Mouse (Mus musculus) CH12.LX (cell line): Measurements from ENCODE around the gene Aoc3. TPM values are rescaled to one million over a fixed set of nuclear protein-coding genes. Genes with fewer than 3 reads are reported as not detected.

ENCODE experiments used
- DNase-seq: peaks from one replicate; pipeline ENCODE4 v3.0.0-alpha.2; 2013; ENCODE audit errors: extremely low read depth
- H3K27ac ChIP-seq: 2 replicates; pipeline ENCODE4 v1.5.1; 2012; ENCODE audit warnings: low read depth, mild to moderate bottlenecking, control low read depth, moderate library complexity; ENCODE audit not compliant: insufficient read depth
- H3K27me3 ChIP-seq: replicated peaks from 2 replicates; pipeline ENCODE3; 2012; ENCODE audit warnings: inconsistent platforms
- H3K36me3 ChIP-seq, 2 experiments: replicated peaks in 1 of 2; 2 replicates each; pipeline versions ENCODE3 to v1.6.1; 2012; ENCODE audit warnings: inconsistent platforms in 1 of 2, low read length in 1 of 2, mild to moderate bottlenecking in 1 of 2, mixed read lengths in 1 of 2, moderate library complexity in 1 of 2; ENCODE audit not compliant: control insufficient read depth in 1 of 2, insufficient read depth in 1 of 2
- H3K4me1 ChIP-seq, 2 experiments: 2 replicates each; pipeline ENCODE4 v1.6.1; 2012; ENCODE audit warnings: inconsistent platforms in 1 of 2, moderate library complexity in 1 of 2; ENCODE audit not compliant: insufficient read depth in 2 of 2, control insufficient read depth in 1 of 2
- H3K4me2 ChIP-seq: 2 replicates; pipeline ENCODE4 v1.6.1; 2012; ENCODE audit warnings: low read depth, mild to moderate bottlenecking, control low read depth; ENCODE audit not compliant: poor library complexity, insufficient read depth, severe bottlenecking
- H3K4me3 ChIP-seq, 3 experiments: fragments of 150-350 bp in 1 of 3; sonication (generic) in 1 of 3; replicated peaks in 1 of 3; 2 replicates each; pipeline versions ENCODE3 to v1.5.1; 2011 to 2012; ENCODE audit warnings: low read depth in 2 of 3, low read length in 2 of 3, mild to moderate bottlenecking in 2 of 3, moderate library complexity in 2 of 3, control low read depth in 1 of 3, improper control_type of control experiment in 1 of 3, inconsistent platforms in 1 of 3, mixed read lengths in 1 of 3; ENCODE audit not compliant: poor library complexity in 1 of 3
- H3K79me2 ChIP-seq: replicated peaks from 2 replicates; pipeline ENCODE4 v1.6.1; 2012; ENCODE audit warnings: mild to moderate bottlenecking, moderate library complexity; ENCODE audit not compliant: control insufficient read depth, poor library complexity, insufficient read depth, severe bottlenecking; ENCODE audit errors: extremely low read depth
- H3K9ac ChIP-seq: 2 replicates; pipeline ENCODE4 v1.6.1; 2012; ENCODE audit warnings: low read depth, mild to moderate bottlenecking, control low read depth, moderate library complexity; ENCODE audit not compliant: insufficient read depth
- H3K9me3 ChIP-seq: replicated peaks from 2 replicates; pipeline ENCODE3; 2012; ENCODE audit warnings: low read length, inconsistent platforms, mixed read lengths
- CHD1 ChIP-seq: IDR thresholded peaks from 2 replicates; pipeline ENCODE4 v1.6.1; 2012; ENCODE audit warnings: low read depth, low read length, improper control_type of control experiment, inconsistent platforms
- CTCF ChIP-seq, 2 experiments: IDR thresholded peaks in 1 of 2; conservative IDR thresholded peaks in 1 of 2; 2 replicates each; pipeline ENCODE4 v1.5.1; 2011 to 2012; ENCODE audit warnings: low read depth in 2 of 2, low read length in 2 of 2, improper control_type of control experiment in 1 of 2, inconsistent platforms in 1 of 2, mild to moderate bottlenecking in 1 of 2, moderate library complexity in 1 of 2
- E2F4 ChIP-seq: IDR thresholded peaks from 2 replicates; pipeline ENCODE4 v1.6.1; 2011; ENCODE audit warnings: low read depth, low read length, improper control_type of control experiment; ENCODE audit not compliant: insufficient replicate concordance
- EP300 ChIP-seq: IDR thresholded peaks from 2 replicates; pipeline ENCODE4 v1.6.1; 2011; ENCODE audit warnings: low read length, improper control_type of control experiment
- GABPA ChIP-seq: IDR thresholded peaks from 2 replicates; pipeline ENCODE4 v1.6.1; 2012; ENCODE audit warnings: low read depth, low read length, improper control_type of control experiment, inconsistent platforms; ENCODE audit not compliant: insufficient replicate concordance
- IRF4 ChIP-seq: IDR thresholded peaks from 2 replicates; pipeline ENCODE4 v1.6.1; 2014; ENCODE audit warnings: low read depth, mild to moderate bottlenecking, inconsistent platforms, low read length, improper control_type of control experiment
- JUN ChIP-seq: IDR thresholded peaks from 2 replicates; pipeline ENCODE4 v1.6.1; 2011; ENCODE audit warnings: low read depth, mild to moderate bottlenecking, low read length, improper control_type of control experiment, moderate library complexity; ENCODE audit not compliant: insufficient read depth
- JUND ChIP-seq: conservative IDR thresholded peaks from 2 replicates; pipeline ENCODE4 v1.6.1; 2011; ENCODE audit warnings: low read depth, low read length, improper control_type of control experiment
- KAT2A ChIP-seq: IDR thresholded peaks from 2 replicates; pipeline ENCODE4 v1.6.1; 2012; ENCODE audit warnings: low read length, improper control_type of control experiment, inconsistent platforms; ENCODE audit not compliant: insufficient replicate concordance
- MAFK ChIP-seq: IDR thresholded peaks from 2 replicates; pipeline ENCODE4 v1.6.1; 2011; ENCODE audit warnings: low read length, improper control_type of control experiment; ENCODE audit not compliant: insufficient replicate concordance
- MAX ChIP-seq: IDR thresholded peaks from 2 replicates; pipeline ENCODE4 v1.6.1; 2011; ENCODE audit warnings: low read length, improper control_type of control experiment
- MAZ ChIP-seq: IDR thresholded peaks from 2 replicates; pipeline ENCODE4 v1.6.1; 2012; ENCODE audit warnings: low read depth, mild to moderate bottlenecking, inconsistent platforms, low read length, improper control_type of control experiment, moderate library complexity
- MYC ChIP-seq: IDR thresholded peaks from 2 replicates; pipeline ENCODE4 v1.6.1; 2011; ENCODE audit warnings: low read depth, mild to moderate bottlenecking, improper control_type of control experiment, low read length
- NELFE ChIP-seq: IDR thresholded peaks from 2 replicates; pipeline ENCODE4 v1.6.1; 2011; ENCODE audit warnings: low read depth, low read length, improper control_type of control experiment
- NRF1 ChIP-seq: IDR thresholded peaks from 2 replicates; pipeline ENCODE4 v1.6.1; 2014; ENCODE audit warnings: low read depth, mild to moderate bottlenecking, inconsistent platforms, low read length, improper control_type of control experiment, moderate library complexity
- PAX5 ChIP-seq: IDR thresholded peaks from 2 replicates; pipeline ENCODE4 v1.6.1; 2012; ENCODE audit warnings: low read length, inconsistent platforms, mixed read lengths
- POLR2A ChIP-seq: IDR thresholded peaks from 2 replicates; pipeline ENCODE4 v1.6.1; 2011; ENCODE audit warnings: low read depth, mild to moderate bottlenecking, improper control_type of control experiment, low read length
- POLR2AphosphoS2 ChIP-seq: IDR thresholded peaks from 2 replicates; pipeline ENCODE4 v1.6.1; 2011; ENCODE audit warnings: low read depth, low read length, improper control_type of control experiment
- RAD21 ChIP-seq: IDR thresholded peaks from 2 replicates; pipeline ENCODE4 v1.6.1; 2011; ENCODE audit warnings: low read depth, mild to moderate bottlenecking, low read length, improper control_type of control experiment, moderate library complexity
- RCOR1 ChIP-seq: conservative IDR thresholded peaks from 2 replicates; pipeline ENCODE4 v1.6.1; 2012; ENCODE audit warnings: low read depth, mild to moderate bottlenecking, inconsistent platforms, low read length, improper control_type of control experiment
- SMC3 ChIP-seq: IDR thresholded peaks from 2 replicates; pipeline ENCODE4 v1.6.1; 2011; ENCODE audit warnings: low read depth, low read length, improper control_type of control experiment
- TBP ChIP-seq: conservative IDR thresholded peaks from 2 replicates; pipeline ENCODE4 v1.6.1; 2011; ENCODE audit warnings: low read depth, low read length, improper control_type of control experiment
- USF1 ChIP-seq: IDR thresholded peaks from 2 replicates; pipeline ENCODE4 v1.6.1; 2014; ENCODE audit warnings: low read depth, mild to moderate bottlenecking, inconsistent platforms, low read length, improper control_type of control experiment
- USF2 ChIP-seq: conservative IDR thresholded peaks from 2 replicates; pipeline ENCODE4 v1.6.1; 2011; ENCODE audit warnings: low read depth, low read length, improper control_type of control experiment
- ZC3H11A ChIP-seq: IDR thresholded peaks from 2 replicates; pipeline ENCODE4 v1.6.1; 2012; ENCODE audit warnings: low read depth, mild to moderate bottlenecking, inconsistent platforms, low read length, improper control_type of control experiment
- ZKSCAN1 ChIP-seq: IDR thresholded peaks from 2 replicates; pipeline ENCODE4 v1.6.1; 2012; ENCODE audit warnings: low read depth, inconsistent platforms, low read length, improper control_type of control experiment, borderline replicate concordance
- ZMIZ1 ChIP-seq: IDR thresholded peaks from 2 replicates; pipeline ENCODE4 v1.6.1; 2012; ENCODE audit warnings: low read depth, mild to moderate bottlenecking, inconsistent platforms, low read length, improper control_type of control experiment
- dilution Hi-C: fragments of 300-500 bp; cut with MboI; formaldehyde crosslinking; loops from 2 replicates; pipeline ENCODE4 v1.14.3; 2020; ENCODE audit warnings: low sequenced_read_pairs; ENCODE audit not compliant: extremely low pct_unique_long_range_greater_than_20kb, extremely low pct_ligation_motif_present
- in situ Hi-C: fragments of 300-500 bp; cut with MboI; formaldehyde crosslinking; loops from 3 replicates; pipeline ENCODE4 v1.14.3; 2019; ENCODE audit warnings: low sequenced_read_pairs, low pct_ligation_motif_present, low pct_unique_long_range_greater_than_20kb, mixed read lengths
- polyA plus RNA-seq: library from polyadenylated mRNA; unstranded; fragments of >175 nt; gene quantifications from 2 replicates; pipeline ENCODE4 v1.2.1, GENCODE M21; 2012; ENCODE audit warnings: low read depth; ENCODE audit not compliant: insufficient read length
- total RNA-seq, 2 experiments: library from RNA; depleted of rRNA; stranded (reverse); fragments of 300-350 nt in 1 of 2; fragments of >200 nt in 1 of 2; gene quantifications; 2 replicates each; pipeline ENCODE4 v1.2.3; 2012 to 2014

The Aoc3 gene
- total and polyA plus RNA-seq, 3 experiments, result 0.25 to 0.99 (median 0.28) TPM

- no peaks in the 10 kb centered on the region for H3K27me3 ChIP-seq
- no peaks in the 10 kb centered on the region for H3K9me3 ChIP-seq
- no peak overlapping the region for H3K27ac ChIP-seq
- no peak overlapping the region for H3K4me2 ChIP-seq
- in situ Hi-C loops, result no loop called here
- H3K4me1 ChIP-seq, result peaks cover 6 to 21% of the 10 kb centered on the region in 2 experiments; a peak in 3 of 4 replicates
- H3K79me2 ChIP-seq, result no peaks in the 10 kb centered on the region; the same call in 1 of the 2 replicates
- no peak overlapping the region for H3K4me3 ChIP-seq
- dilution Hi-C loops, result no loop called here
- peaks cover 11 to 46% of the 10 kb centered on the region in 2 experiments for H3K36me3 ChIP-seq
- no peak overlapping the region for H3K9ac ChIP-seq
- no peak for DNase-seq
- TF ChIP-seq JUN, result no peak
- no peak for TF ChIP-seq CTCF (conservative IDR thresholded peaks at IDR 0.05 in 1 of 2, IDR thresholded peaks at IDR 0.05 in 1 of 2; ENCODE audit: low read depth in 2 of 2, low read length in 2 of 2)
- TF ChIP-seq USF1, result no peak
- TF ChIP-seq KAT2A, result no peak
- no peak for TF ChIP-seq JUND
- no peak for TF ChIP-seq USF2
- no peak for TF ChIP-seq POLR2AphosphoS2
- TF ChIP-seq E2F4, result no peak
- no peak for TF ChIP-seq POLR2A
- no peak for TF ChIP-seq ZKSCAN1
- no peak for TF ChIP-seq MAX
- TF ChIP-seq IRF4, result no peak
- TF ChIP-seq RCOR1, result no peak
- no peak for TF ChIP-seq GABPA
Measured at GRCm38 (mm10) chr11:101282896-101283295, 47.5 kb upstream of the Aoc3 start.

- Histone ChIP-seq H3K27me3 (no peaks in the 10 kb centered on the region), H3K27ac (no peak overlapping the region), H3K9me3 (no peaks in the 10 kb centered on the region), H3K4me2 (no peak overlapping the region), H3K9ac (no peak overlapping the region), H3K36me3 (peaks cover 16 to 55% of the 10 kb centered on the region in 2 experiments), H3K4me1 (peaks cover 6 to 19% of the 10 kb centered on the region in 2 experiments; a peak in 3 of 4 replicates), H3K4me3 (no peak overlapping the region), H3K79me2 (no peaks in the 10 kb centered on the region)
- dilution Hi-C loops (no loop called here), in situ Hi-C loops (no loop called here)
- TF ChIP-seq KAT2A (no peak), NRF1 (no peak), POLR2AphosphoS2 (no peak)
- DNase-seq, result no peak
Measured at GRCm38 (mm10) chr11:101283805-101284204, 46.6 kb upstream of the Aoc3 start.

- in situ Hi-C loops, result no loop called here
- Histone ChIP-seq H3K9me3 (no peaks in the 10 kb centered on the region), H3K4me1 (0 out of 4 replicates have a peak, but pooled peaks cover 0 to 3% of the 10 kb centered on the region in 2 experiments), H3K27ac (no peak overlapping the region), H3K9ac (no peak overlapping the region), H3K36me3 (peaks cover 48 to 89% of the 10 kb centered on the region in 2 experiments), H3K27me3 (no peaks in the 10 kb centered on the region), H3K79me2 (no peaks in the 10 kb centered on the region), H3K4me2 (no peak overlapping the region), H3K4me3 (no peak overlapping the region)
- no peak for DNase-seq
- dilution Hi-C loops, result no loop called here
- TF ChIP-seq TBP, result no peak
- TF ChIP-seq MYC, result no peak
- no peak for TF ChIP-seq POLR2A
- TF ChIP-seq ZKSCAN1, result no peak
- no peak for TF ChIP-seq MAFK
- TF ChIP-seq NELFE, result no peak
- no peak for TF ChIP-seq CHD1
- TF ChIP-seq IRF4, result no peak
- no peak for TF ChIP-seq SMC3
- no peak for TF ChIP-seq EP300
- no peak for TF ChIP-seq PAX5
- no peak for TF ChIP-seq ZMIZ1
- no peak for TF ChIP-seq ZC3H11A
- no peak for TF ChIP-seq MAZ
- TF ChIP-seq RAD21, result no peak
- TF ChIP-seq JUN, result no peak
- no peak for TF ChIP-seq GABPA
Measured at GRCm38 (mm10) chr11:101287306-101287705, 43.1 kb upstream of the Aoc3 start.
